Mouse (Mus musculus) erythroblast, embryonic 14.5 days (primary cell): ENCODE measurements around the gene Spsb1. TPM values are rescaled to one million over a fixed set of nuclear protein-coding genes. Genes with fewer than 3 reads are reported as not detected.

Source experiments
- H3K27me3 ChIP-seq: 2 replicates; pipeline ENCODE4 v1.6.1; 2012; ENCODE audit warnings: inconsistent platforms; ENCODE audit not compliant: control insufficient read depth
- H3K36me3 ChIP-seq: 2 replicates; pipeline ENCODE4 v1.6.1; 2012; ENCODE audit warnings: mild to moderate bottlenecking, inconsistent platforms; ENCODE audit not compliant: control insufficient read depth
- H3K4me1 ChIP-seq: 2 replicates; pipeline ENCODE4 v1.6.1; 2012; ENCODE audit warnings: inconsistent platforms; ENCODE audit not compliant: control insufficient read depth
- H3K4me3 ChIP-seq: replicated peaks from 2 replicates; pipeline ENCODE3; 2012; ENCODE audit warnings: moderate library complexity, mild to moderate bottlenecking, inconsistent platforms
- H3K9me3 ChIP-seq: 2 replicates; pipeline ENCODE4 v1.6.1; 2012; ENCODE audit warnings: low read length, inconsistent platforms, mixed read lengths; ENCODE audit not compliant: control insufficient read depth
- GATA1 ChIP-seq: IDR thresholded peaks from 2 replicates; pipeline ENCODE4 v1.6.1; 2012; ENCODE audit warnings: low read length, inconsistent platforms, mixed read lengths
- TAL1 ChIP-seq: IDR thresholded peaks from 3 replicates; pipeline ENCODE4 v1.6.1; 2012; ENCODE audit warnings: low read length, inconsistent platforms, mixed read lengths
- polyA plus RNA-seq: library from polyadenylated mRNA; stranded (reverse); fragments of >175 nt; gene quantifications from 2 replicates; pipeline ENCODE4 v1.2.3, GENCODE M21; 2012

Spsb1 gene
- polyA plus RNA-seq, result not detected in 2 replicates

GRCm38 (mm10) chr4:149954893-149955439, at the start of gene Spsb1:
Gene Spsb1 (minus strand): TSS chr4:149955043.
- Histone ChIP-seq H3K27me3 (peaks cover 70% of the 10 kb centered on the region), H3K9me3 (peaks cover 13% of the 10 kb centered on the region), H3K4me3 (peak within 1 kb of the TSS; percentile 54), H3K36me3 (no peaks in the 10 kb centered on the region), H3K4me1 (peaks cover 21% of the 10 kb centered on the region)
- TF ChIP-seq GATA1 (no peak), TAL1 (no peak)

GRCm38 (mm10) chr4:150003641-150004040, 48.8 kb upstream of the Spsb1 start:
- no peaks in the 10 kb centered on the region; the same call in 1 of the 2 replicates for H3K9me3 ChIP-seq
- H3K27me3 ChIP-seq, result no peaks in the 10 kb centered on the region
- TF ChIP-seq GATA1, result no peak
- no peak for TF ChIP-seq TAL1
- peaks cover 12% of the 10 kb centered on the region for H3K36me3 ChIP-seq
- no peak overlapping the region for H3K4me3 ChIP-seq
- H3K4me1 ChIP-seq, result peaks cover 44% of the 10 kb centered on the region

GRCm38 (mm10) chr4:150003021-150003580, 48.3 kb upstream of the Spsb1 start:
- Histone ChIP-seq H3K4me3 (no peak overlapping the region), H3K4me1 (peaks cover 39% of the 10 kb centered on the region), H3K36me3 (peaks cover 12% of the 10 kb centered on the region), H3K9me3 (no peaks in the 10 kb centered on the region; the same call in 1 of the 2 replicates), H3K27me3 (no peaks in the 10 kb centered on the region)
- TF ChIP-seq GATA1, result no peak
- no peak for TF ChIP-seq TAL1

- Histone ChIP-seq H3K4me3 (peak overlapping the region; percentile 45), H3K36me3 (peaks cover 12% of the 10 kb centered on the region), H3K4me1 (peaks cover 34% of the 10 kb centered on the region), H3K27me3 (no peaks in the 10 kb centered on the region), H3K9me3 (no peaks in the 10 kb centered on the region; the same call in 1 of the 2 replicates)
- TF ChIP-seq TAL1, result no peak
- no peak for TF ChIP-seq GATA1
These were observed 47.2 kb upstream of the Spsb1 start for GRCm38 (mm10) chr4:150002021-150002528.

GRCm38 (mm10) chr4:150001221-150001860, 46.5 kb upstream of the Spsb1 start:
- H3K36me3 ChIP-seq, result peaks cover 12% of the 10 kb centered on the region
- no peak for TF ChIP-seq GATA1
- no peak for TF ChIP-seq TAL1
- no peaks in the 10 kb centered on the region; the same call in 1 of the 2 replicates for H3K9me3 ChIP-seq
- no peak overlapping the region for H3K4me3 ChIP-seq
- peaks cover 30% of the 10 kb centered on the region for H3K4me1 ChIP-seq
- no peaks in the 10 kb centered on the region for H3K27me3 ChIP-seq

- Histone ChIP-seq H3K27me3 (no peaks in the 10 kb centered on the region), H3K4me3 (no peak overlapping the region), H3K36me3 (peaks cover 10% of the 10 kb centered on the region), H3K9me3 (no peaks in the 10 kb centered on the region), H3K4me1 (peaks cover 28% of the 10 kb centered on the region)
- TF ChIP-seq GATA1 (no peak), TAL1 (no peak)
These were observed 45.2 kb upstream of the Spsb1 start for GRCm38 (mm10) chr4:149999931-150000555.

- no peak overlapping the region for H3K4me3 ChIP-seq
- no peaks in the 10 kb centered on the region for H3K27me3 ChIP-seq
- peaks cover 28% of the 10 kb centered on the region for H3K4me1 ChIP-seq
- H3K9me3 ChIP-seq, result no peaks in the 10 kb centered on the region
- TF ChIP-seq TAL1 (no peak), GATA1 (no peak)
- peaks cover 6% of the 10 kb centered on the region; the same call in 1 of the 2 replicates for H3K36me3 ChIP-seq
These were observed 44.7 kb upstream of the Spsb1 start for GRCm38 (mm10) chr4:149999510-149999900.

GRCm38 (mm10) chr4:149998786-149999509, 44.1 kb upstream of the Spsb1 start:
- Histone ChIP-seq H3K27me3 (no peaks in the 10 kb centered on the region), H3K4me3 (no peak overlapping the region), H3K36me3 (peaks cover 10% of the 10 kb centered on the region; the same call in 1 of the 2 replicates), H3K4me1 (peaks cover 28% of the 10 kb centered on the region), H3K9me3 (no peaks in the 10 kb centered on the region)
- no peak for TF ChIP-seq TAL1
- TF ChIP-seq GATA1, result no peak
